ENCODE assay signal across 9 mouse cellular contexts in the genomic region with DNA sequence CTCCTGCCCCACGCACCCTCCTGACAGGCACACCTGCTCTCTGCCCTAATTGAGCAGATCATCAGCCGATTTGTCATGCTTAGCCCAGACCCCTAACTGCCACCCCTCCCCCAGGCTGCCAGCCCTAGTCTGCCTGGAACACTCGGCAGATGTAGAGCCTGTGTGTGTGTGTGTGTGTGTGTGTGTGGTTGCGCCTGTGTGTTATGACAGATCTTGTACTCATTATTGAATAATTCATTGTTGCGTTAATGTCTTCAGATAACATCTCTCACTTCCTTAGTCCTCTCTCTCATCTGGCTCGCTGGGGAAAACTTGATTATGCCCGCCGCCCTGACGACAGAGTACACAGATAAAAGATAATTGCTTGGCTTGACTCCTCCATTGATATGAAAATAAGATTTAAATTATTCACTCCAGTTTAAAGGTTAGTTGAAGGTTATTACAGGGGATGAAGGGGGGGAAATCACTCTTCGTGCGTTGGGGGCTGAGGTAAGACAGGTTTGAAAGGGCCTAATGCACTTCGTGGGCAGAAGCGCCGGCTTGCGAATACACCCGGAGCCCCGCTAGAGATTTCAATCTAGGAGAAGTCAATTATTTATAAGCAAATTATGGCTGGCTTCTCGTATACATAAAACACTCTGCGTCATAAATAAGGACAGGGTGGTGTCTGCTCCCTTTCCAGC.
A peak's percentile ranks its signal among the peaks of the same experiment; 100 is the strongest.
DNase-seq lines count a peak whose midpoint lies in the region; ATAC-seq and TF ChIP-seq lines count a peak whose summit lies in the region.
"Had no signal": no experiment of that assay in that cellular context is flagged by ENCODE, and none has a peak within 500 bp of the region (broad histone marks: within the 10 kb centered on the region; RNA-seq: fewer than 3 reads in every experiment).

No protein-coding gene starts in this region.

- WGBS in intestine, embryonic 14.5 days = 40% methylated on average over 19 of the region's 19 CpGs
- 37% methylated on average over 19 of the region's 19 CpGs for WGBS in intestine, postnatal 0 days
- 14% methylated on average over 19 of the region's 19 CpGs for WGBS in midbrain, embryonic 14.5 days

- peak; percentile 63 for DNase-seq in intestine, embryonic 14.5 days (ENCODE audit: low spot score)
- DNase-seq in embryo, embryonic 9.5 days (ENCODE audit: extremely low spot score) = peak; percentile 49
- DNase-seq in induced T-regulatory cell, adult 2 months (ENCODE audit: low read depth) = peak; percentile 6
- peak; percentile 92 for DNase-seq in midbrain, embryonic 14.5 days
- no peak for DNase-seq in spleen, postnatal 10 days (ENCODE audit: low spot score in 2 of 2)
- DNase-seq in c-Kit-positive CD71-positive TER-119-positive erythroid progenitor cells, embryonic 14.5 days (ENCODE audit: low spot score) = no peak

- peaks cover 6% of the 10 kb centered on the region; the same call in 1 of the 2 replicates for H3K27me3 ChIP-seq in intestine, embryonic 14.5 days (replicated peaks; ENCODE audit: control insufficient read depth, insufficient read depth, low read length)
- H3K27me3 ChIP-seq in intestine, postnatal 0 days (replicated peaks; ENCODE audit: control insufficient read depth, insufficient read depth, low read length) = no peaks in the 10 kb centered on the region
- H3K27me3 ChIP-seq in midbrain, embryonic 14.5 days (ENCODE audit: control insufficient read depth, insufficient read depth, low read length) = no peaks in the 10 kb centered on the region; the same call in 1 of the 2 replicates

- H3K4me2 ChIP-seq in intestine, embryonic 14.5 days (ENCODE audit: low read length) = no peak overlapping the region
- H3K4me2 ChIP-seq in intestine, postnatal 0 days (replicated peaks; ENCODE audit: low read depth) = no peak overlapping the region
- H3K4me2 ChIP-seq in midbrain, embryonic 14.5 days (ENCODE audit: low read length) = peak overlapping the region; percentile 36

- H3K4me1 ChIP-seq in intestine, embryonic 14.5 days (replicated peaks; ENCODE audit: control insufficient read depth, insufficient read depth, low read length) = peaks cover 6% of the 10 kb centered on the region; the same call in 1 of the 2 replicates
- H3K4me1 ChIP-seq in intestine, postnatal 0 days (replicated peaks; ENCODE audit: control insufficient read depth, insufficient read depth, low read length) = no peaks in the 10 kb centered on the region
- H3K4me1 ChIP-seq in midbrain, embryonic 14.5 days (ENCODE audit: control insufficient read depth, insufficient read depth, low read length) = peaks cover 32% of the 10 kb centered on the region
- H3K4me1 ChIP-seq: megakaryocyte, embryonic 14.5 days had no signal

- no peaks in the 10 kb centered on the region for H3K9me3 ChIP-seq in intestine, embryonic 14.5 days (ENCODE audit: control insufficient read depth, low read length)
- H3K9me3 ChIP-seq in intestine, postnatal 0 days (ENCODE audit: control insufficient read depth) = no peaks in the 10 kb centered on the region
- no peaks in the 10 kb centered on the region for H3K9me3 ChIP-seq in midbrain, embryonic 14.5 days (ENCODE audit: control insufficient read depth, low read length)

- H3K27ac ChIP-seq in intestine, embryonic 14.5 days (ENCODE audit: low read depth) = no peak overlapping the region
- no peak overlapping the region for H3K27ac ChIP-seq in intestine, postnatal 0 days (ENCODE audit: low read depth, low read length)
- H3K27ac ChIP-seq in midbrain, embryonic 14.5 days (replicated peaks; ENCODE audit: low read depth, low read length) = peak overlapping the region; percentile 72

- no peaks in the 10 kb centered on the region for H3K36me3 ChIP-seq in intestine, embryonic 14.5 days (ENCODE audit: control insufficient read depth, insufficient read depth, low read length)
- no peaks in the 10 kb centered on the region for H3K36me3 ChIP-seq in intestine, postnatal 0 days (ENCODE audit: control insufficient read depth, insufficient read depth)
- H3K36me3 ChIP-seq in midbrain, embryonic 14.5 days (ENCODE audit: control insufficient read depth, insufficient read depth, low read length) = no peaks in the 10 kb centered on the region

- no peak for TF ChIP-seq CTCF in intestine, postnatal 0 days (IDR thresholded peaks at IDR 0.05; ENCODE audit: low read depth)

- no peak overlapping the region for H3K4me3 ChIP-seq in intestine, embryonic 14.5 days (ENCODE audit: low read depth, low read length)
- H3K4me3 ChIP-seq in intestine, postnatal 0 days (ENCODE audit: low read depth, low read length) = no peak overlapping the region
- no peak overlapping the region for H3K4me3 ChIP-seq in midbrain, embryonic 14.5 days (replicated peaks; ENCODE audit: low read depth, low read length)
- H3K4me3 ChIP-seq: megakaryocyte, embryonic 14.5 days had no signal

- ATAC-seq in intestine, embryonic 14.5 days (replicated peaks; ENCODE audit: low FRiP score, low TSS enrichment, low read depth) = no peak
- no peak for ATAC-seq in intestine, postnatal 0 days
- peak; percentile 92 for ATAC-seq in midbrain, embryonic 14.5 days (ENCODE audit: low FRiP score, low TSS enrichment)
- no peak for ATAC-seq in megakaryocyte-erythroid progenitor cell, adult 5-6 weeks (replicated peaks; ENCODE audit: low FRiP score, low TSS enrichment, poor library complexity, severe bottlenecking)

- H3K9ac ChIP-seq in intestine, embryonic 14.5 days (ENCODE audit: low read length) = no peak overlapping the region
- H3K9ac ChIP-seq in intestine, postnatal 0 days (ENCODE audit: low read depth, low read length) = no peak overlapping the region
- H3K9ac ChIP-seq in midbrain, embryonic 14.5 days (replicated peaks; ENCODE audit: low read length) = no peak overlapping the region

Comparison
In these comparisons a context has a peak if more than half of its experiments do, and no peak if none do; other contexts are left out.
1. DNase-seq: peak in intestine, embryonic 14.5 days (single experiment), embryo, embryonic 9.5 days (single experiment), induced T-regulatory cell, adult 2 months (single experiment) and midbrain, embryonic 14.5 days (single experiment); none in spleen, postnatal 10 days (0 of 2) and c-Kit-positive CD71-positive TER-119-positive erythroid progenitor cells, embryonic 14.5 days (single experiment).